Mouse (Mus musculus) liver, embryonic 15.5 days (tissue): ENCODE results near the gene Psmd4. TPM values are rescaled to one million over a fixed set of nuclear protein-coding genes. Genes with fewer than 3 reads are reported as not detected.
"Not testable (repeated sequence)": the region's sequence is repeated elsewhere in the genome, so short reads cannot be mapped to it uniquely, and the experiment has no call there.

ENCODE experiments used
- ATAC-seq: fragments of 200-750 bp; cut with Nextera tagmentation; 2 replicates; pipeline ENCODE4 v1.8.0; 2017; ENCODE audit warnings: moderate number of reproducible peaks, mild to moderate bottlenecking, moderate library complexity; ENCODE audit not compliant: insufficient read depth
- H3K27ac ChIP-seq: fragments of 300-500 bp; sonication (generic); replicated peaks from 2 replicates; pipeline ENCODE4 v1.5.1; 2015; ENCODE audit warnings: mild to moderate bottlenecking, inconsistent platforms
- H3K27me3 ChIP-seq: fragments of 300-500 bp; sonication (generic); 2 replicates; pipeline ENCODE4 v1.6.1; 2015; ENCODE audit warnings: mild to moderate bottlenecking, inconsistent platforms
- H3K36me3 ChIP-seq: fragments of 300-500 bp; sonication (generic); replicated peaks from 2 replicates; pipeline ENCODE4 v1.6.1; 2015; ENCODE audit warnings: moderate library complexity, mild to moderate bottlenecking, inconsistent platforms
- H3K4me1 ChIP-seq: fragments of 300-500 bp; sonication (generic); replicated peaks from 2 replicates; pipeline ENCODE4 v1.6.1; 2015; ENCODE audit warnings: inconsistent platforms
- H3K4me2 ChIP-seq: fragments of 300-500 bp; sonication (generic); 2 replicates; pipeline ENCODE4 v1.6.1; 2015; ENCODE audit warnings: moderate library complexity, mild to moderate bottlenecking, inconsistent platforms
- H3K4me3 ChIP-seq: fragments of 300-500 bp; sonication (generic); replicated peaks from 2 replicates; pipeline ENCODE4 v1.5.1; 2015; ENCODE audit warnings: mild to moderate bottlenecking, inconsistent platforms
- H3K9ac ChIP-seq: fragments of 300-500 bp; sonication (generic); 2 replicates; pipeline ENCODE4 v1.6.1; 2015; ENCODE audit warnings: moderate library complexity, mild to moderate bottlenecking, inconsistent platforms
- H3K9me3 ChIP-seq: fragments of 300-500 bp; sonication (generic); replicated peaks from 2 replicates; pipeline ENCODE4 v1.6.1; 2016; ENCODE audit warnings: inconsistent platforms
- WGBS: fragments of 180-500 bp; shearing (Covaris S2); methylation state at CpG from one replicate; pipeline ENCODE4 v1.1.7; 2015; ENCODE audit warnings: mixed read lengths; ENCODE audit not compliant: insufficient replicate concordance; 5-methylcytosine and 5-hydroxymethylcytosine counted together
- polyA plus RNA-seq: library from polyadenylated mRNA; unstranded; fragments of >200 nt; fragmentation: Nextera tagmentation; extraction: Ambion mirVana; gene quantifications from 2 replicates; pipeline ENCODE4 v1.2.1, GENCODE M21; 2015

Psmd4 gene
- polyA plus RNA-seq, 1 experiment from 2014 or later = 151 TPM

GRCm38 (mm10) chr3:95052959-95053358 is 10.5 kb upstream of the Psmd4 start:
- Histone ChIP-seq H3K9me3 (no peaks in the 10 kb centered on the region), H3K4me3 (no peak overlapping the region), H3K27me3 (no peaks in the 10 kb centered on the region), H3K9ac (no peak overlapping the region), H3K36me3 (peaks cover 3% of the 10 kb centered on the region), H3K4me1 (peaks cover 34% of the 10 kb centered on the region), H3K4me2 (no peak overlapping the region), H3K27ac (no peak overlapping the region)
- ATAC-seq = no peak
- 27% methylated on average over 1 of the region's 1 CpGs for WGBS

- Histone ChIP-seq H3K27me3 (no peaks in the 10 kb centered on the region), H3K36me3 (no peaks in the 10 kb centered on the region), H3K4me3 (no peak overlapping the region), H3K4me2 (no peak overlapping the region), H3K4me1 (peaks cover 40% of the 10 kb centered on the region), H3K9ac (no peak overlapping the region), H3K9me3 (no peaks in the 10 kb centered on the region), H3K27ac (no peak overlapping the region)
- 73% methylated on average over 3 of the region's 3 CpGs for WGBS
- ATAC-seq = no peak
Observed at GRCm38 (mm10) chr3:95047914-95048313, 5.5 kb upstream of the Psmd4 start.

GRCm38 (mm10) chr3:95046462-95047057 is 4.1 kb upstream of the Psmd4 start:
- H3K27ac ChIP-seq = peak overlapping the region; percentile 60
- no peak for ATAC-seq
- no peaks in the 10 kb centered on the region for H3K27me3 ChIP-seq
- H3K4me1 ChIP-seq = peaks cover 46% of the 10 kb centered on the region
- H3K9ac ChIP-seq = peak overlapping the region; percentile 9; the same call in 1 of the 2 replicates
- peak overlapping the region; percentile 7; the same call in 1 of the 2 replicates for H3K4me3 ChIP-seq
- no peaks in the 10 kb centered on the region for H3K9me3 ChIP-seq
- peak overlapping the region; percentile 53 for H3K4me2 ChIP-seq
- H3K36me3 ChIP-seq = no peaks in the 10 kb centered on the region
- WGBS = 20% methylated on average over 11 of the region's 11 CpGs

GRCm38 (mm10) chr3:95043251-95043650 is 837 bp upstream of the Psmd4 start:
- H3K4me2 ChIP-seq = 0 out of 2 replicates have a peak overlapping the region, but pooled peaks have one; percentile 69
- H3K27ac ChIP-seq = peak overlapping the region; percentile 75
- peaks cover 16% of the 10 kb centered on the region for H3K36me3 ChIP-seq
- ATAC-seq = no peak
- no peak overlapping the region for H3K4me3 ChIP-seq
- 46% methylated on average over 6 of the region's 6 CpGs for WGBS
- H3K4me1 ChIP-seq = peaks cover 67% of the 10 kb centered on the region
- H3K9ac ChIP-seq = no peak overlapping the region
- no peaks in the 10 kb centered on the region for H3K27me3 ChIP-seq
- H3K9me3 ChIP-seq = no peaks in the 10 kb centered on the region

- Histone ChIP-seq H3K4me2 (peak overlapping the region; percentile 69), H3K27me3 (no peaks in the 10 kb centered on the region), H3K4me1 (peaks cover 65% of the 10 kb centered on the region), H3K36me3 (peaks cover 20% of the 10 kb centered on the region), H3K9me3 (no peaks in the 10 kb centered on the region), H3K27ac (peak overlapping the region; percentile 75), H3K4me3 (peak overlapping the region; percentile 75), H3K9ac (peak overlapping the region; percentile 81)
- peak; percentile 24 for ATAC-seq
- WGBS = 6% methylated on average over 7 of the region's 7 CpGs
Observed at GRCm38 (mm10) chr3:95042838-95043229, 420 bp upstream of the Psmd4 start.

- Histone ChIP-seq H3K9ac (peak overlapping the region; percentile 81), H3K4me3 (peak overlapping the region; percentile 75), H3K27ac (peak overlapping the region; percentile 84), H3K36me3 (peaks cover 30% of the 10 kb centered on the region), H3K4me2 (peak overlapping the region; percentile 66), H3K27me3 (no peaks in the 10 kb centered on the region), H3K9me3 (no peaks in the 10 kb centered on the region), H3K4me1 (peaks cover 53% of the 10 kb centered on the region)
- ATAC-seq = no peak
- 14% methylated on average over 3 of the region's 3 CpGs for WGBS
Observed at GRCm38 (mm10) chr3:95041625-95042024, 789 bp downstream of the Psmd4 start.

GRCm38 (mm10) chr3:95029953-95030352 is 12.5 kb downstream of the Psmd4 start:
- Histone ChIP-seq H3K4me2 (no peak overlapping the region), H3K27ac (no peak overlapping the region), H3K27me3 (no peaks in the 10 kb centered on the region), H3K9ac (no peak overlapping the region), H3K36me3 (peaks cover 59% of the 10 kb centered on the region), H3K4me1 (peaks cover 29% of the 10 kb centered on the region), H3K4me3 (no peak overlapping the region), H3K9me3 (no peaks in the 10 kb centered on the region)
- 49% methylated on average over 3 of the region's 3 CpGs for WGBS
- ATAC-seq = no peak

- H3K36me3 ChIP-seq = peaks cover 53% of the 10 kb centered on the region
- not testable (repeated sequence) for H3K27ac ChIP-seq
Observed at GRCm38 (mm10) chr3:95029291-95029827, 13.1 kb downstream of the Psmd4 start.

GRCm38 (mm10) chr3:95028603-95029002 is 13.8 kb downstream of the Psmd4 start:
- H3K27ac ChIP-seq = no peak overlapping the region

More at GRCm38 (mm10) chr3:95029291-95029827, 13.1 kb downstream of the Psmd4 start:
- H3K4me3 ChIP-seq, H3K9me3 ChIP-seq, H3K4me2 ChIP-seq, H3K27me3 ChIP-seq, H3K9ac ChIP-seq, ATAC-seq: not testable (repeated sequence)
- H3K4me1 ChIP-seq = peaks cover 35% of the 10 kb centered on the region
- WGBS = 60% methylated on average over 3 of the region's 3 CpGs

GRCm38 (mm10) chr3:95027701-95028100 is 14.7 kb downstream of the Psmd4 start:
- WGBS = 18% methylated on average over 5 of the region's 5 CpGs
- ATAC-seq = no peak

More at GRCm38 (mm10) chr3:95028603-95029002, 13.8 kb downstream of the Psmd4 start:
- no peaks in the 10 kb centered on the region for H3K27me3 ChIP-seq
- no peak overlapping the region for H3K4me2 ChIP-seq
- no peak overlapping the region for H3K9ac ChIP-seq
- WGBS = 70% methylated on average over 3 of the region's 3 CpGs
- no peak for ATAC-seq
- peaks cover 38% of the 10 kb centered on the region for H3K4me1 ChIP-seq
- no peak overlapping the region for H3K4me3 ChIP-seq
- H3K36me3 ChIP-seq = peaks cover 45% of the 10 kb centered on the region
- H3K9me3 ChIP-seq = no peaks in the 10 kb centered on the region

GRCm38 (mm10) chr3:95027057-95027645 is 15.3 kb downstream of the Psmd4 start:
- H3K4me3 ChIP-seq = no peak overlapping the region
- ATAC-seq = 0 out of 2 replicates have a peak, but pooled peaks have one; percentile 29
- peaks cover 38% of the 10 kb centered on the region for H3K4me1 ChIP-seq
- no peaks in the 10 kb centered on the region for H3K9me3 ChIP-seq
- H3K27me3 ChIP-seq = no peaks in the 10 kb centered on the region
- H3K9ac ChIP-seq = no peak overlapping the region
- no peak overlapping the region for H3K4me2 ChIP-seq
- 49% methylated on average over 5 of the region's 5 CpGs for WGBS
- peak overlapping the region; percentile 29; the same call in 1 of the 2 replicates for H3K27ac ChIP-seq
- peaks cover 31% of the 10 kb centered on the region for H3K36me3 ChIP-seq

More at GRCm38 (mm10) chr3:95027701-95028100, 14.7 kb downstream of the Psmd4 start:
- H3K9me3 ChIP-seq = no peaks in the 10 kb centered on the region
- no peak overlapping the region for H3K9ac ChIP-seq
- no peak overlapping the region for H3K4me3 ChIP-seq
- H3K4me2 ChIP-seq = no peak overlapping the region
- H3K4me1 ChIP-seq = peaks cover 38% of the 10 kb centered on the region
- H3K27me3 ChIP-seq = no peaks in the 10 kb centered on the region
- H3K27ac ChIP-seq = peak overlapping the region; percentile 29; the same call in 1 of the 2 replicates
- H3K36me3 ChIP-seq = peaks cover 36% of the 10 kb centered on the region
